Mouse (Mus musculus): ENCODE measurements around the gene Pou3f1.

DNA sequence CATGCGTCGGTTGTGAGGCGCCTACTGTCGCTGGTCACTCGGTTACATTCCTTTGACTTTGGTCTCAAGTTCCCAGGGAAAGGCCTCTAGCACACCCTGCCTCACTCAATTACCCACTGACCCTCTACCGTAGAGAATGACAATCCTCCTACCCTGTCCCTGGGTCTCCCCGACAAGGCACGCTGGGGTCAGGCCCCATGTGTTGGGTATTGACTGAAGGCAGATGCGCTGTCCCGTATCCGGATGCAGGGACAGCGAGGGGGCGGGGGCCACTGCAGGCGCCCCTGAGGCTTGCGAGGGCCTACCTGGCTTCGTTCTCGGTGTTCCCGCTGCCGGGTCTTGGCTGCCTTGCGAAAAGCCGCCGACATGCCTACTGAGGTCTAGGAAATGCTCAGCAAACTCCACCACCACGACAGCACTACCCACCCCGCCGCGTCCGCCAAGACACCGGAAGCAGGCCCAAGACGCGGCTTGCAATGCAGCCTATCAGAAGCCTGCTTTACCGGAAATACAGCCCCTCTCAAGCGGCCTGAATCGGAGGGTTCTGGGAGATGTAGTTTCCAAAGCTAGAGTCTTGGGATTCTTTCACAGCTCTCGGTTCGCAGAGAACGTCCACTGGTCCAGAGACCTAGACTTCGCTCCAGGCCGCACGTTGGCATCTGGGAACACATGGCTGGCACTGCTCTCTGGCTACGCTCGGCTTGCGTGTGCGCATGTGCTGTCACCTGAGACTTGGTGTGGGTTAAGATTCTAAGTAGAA is 36.7 kb downstream of the Pou3f1 start, which contains the start of gene Utp11:
- TF ChIP-seq POLR2A (IDR thresholded peaks at IDR 0.05; ENCODE audit: insufficient read depth, low read depth, low read length) (peak; percentile 72), CTCF (IDR thresholded peaks at IDR 0.05) (no peak)
